Comparison of ENCODE assay signal across 18 mouse cellular contexts in the genomic region with DNA sequence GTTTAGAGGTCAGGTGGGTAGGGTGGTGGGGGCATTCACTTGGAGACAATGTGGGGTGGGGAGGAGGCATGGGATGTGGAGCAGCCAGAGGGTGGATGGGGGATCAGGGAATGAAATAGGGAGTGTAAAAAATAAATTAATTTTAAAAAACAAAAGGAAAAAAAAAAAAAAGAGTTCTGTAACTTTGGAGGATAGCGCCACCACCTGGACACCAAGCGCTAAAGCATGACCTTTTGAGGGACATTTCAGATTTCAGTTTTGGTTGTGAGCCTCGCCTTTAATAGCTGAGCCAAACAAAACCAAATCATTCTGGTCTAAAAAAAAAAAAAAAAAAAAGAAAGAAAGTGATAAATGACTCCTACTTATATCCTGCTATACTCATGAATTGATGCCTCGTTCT.
DNase-seq lines count a peak whose midpoint lies in the region; ATAC-seq and TF ChIP-seq lines count a peak whose summit lies in the region.
"Had no signal": no experiment of that assay in that cellular context is flagged by ENCODE, and none has a peak within 500 bp of the region (broad histone marks: within the 10 kb centered on the region; RNA-seq: fewer than 3 reads in every experiment).

No protein-coding gene starts in this region.

- DNase-seq in adrenal gland, postnatal 14 days: peak; percentile 7
- DNase-seq in adrenal gland, adult 2 months: no peak
- no peak for DNase-seq in liver, embryonic 14.5 days (ENCODE audit: low read depth in 3 of 3, low spot score in 3 of 3)
- no peak for DNase-seq in liver
- peak; percentile 15 for DNase-seq in ES-E14 (ENCODE audit: low read depth, low spot score)
- DNase-seq in induced T-regulatory cell, adult 2 months (ENCODE audit: low read depth): peak; percentile 11
- DNase-seq in gastrocnemius, postnatal 25 days: no peak
- DNase-seq: kidney, postnatal 36 days; left cerebral cortex, postnatal 4 days; lung, postnatal 10 days had no signal

- no peaks in the 10 kb centered on the region for H3K36me3 ChIP-seq in liver, embryonic 14.5 days (replicated peaks; ENCODE audit: control insufficient read depth, insufficient read depth, low read depth)
- H3K36me3 ChIP-seq in ES-E14 (ENCODE audit: control insufficient read depth, insufficient read depth, low read length, poor library complexity, severe bottlenecking): no peaks in the 10 kb centered on the region
- no peaks in the 10 kb centered on the region for H3K36me3 ChIP-seq in hindbrain, embryonic 16.5 days (ENCODE audit: control insufficient read depth, insufficient read depth, low read length)
- H3K36me3 ChIP-seq: embryonic facial prominence, embryonic 15.5 days; forebrain, embryonic 12.5 days; heart, embryonic 15.5 days; hindbrain, embryonic 10.5 days; liver, embryonic 12.5 days had no signal

- no peak overlapping the region for H3K9ac ChIP-seq in liver, embryonic 14.5 days (replicated peaks)
- H3K9ac ChIP-seq in ES-E14 (ENCODE audit: insufficient read depth, low read depth, low read length, poor library complexity, severe bottlenecking): no peak overlapping the region
- H3K9ac ChIP-seq in hindbrain, embryonic 16.5 days (ENCODE audit: low read depth, low read length): no peak overlapping the region
- H3K9ac ChIP-seq: embryonic facial prominence, embryonic 15.5 days; forebrain, embryonic 12.5 days; heart, embryonic 15.5 days; liver, embryonic 12.5 days had no signal

- TF ChIP-seq EP300 in liver, embryonic 14.5 days (IDR thresholded peaks at IDR 0.05; ENCODE audit: low read depth): no peak

- H3K27ac ChIP-seq in liver, embryonic 14.5 days: no peak overlapping the region
- H3K27ac ChIP-seq in ES-E14 (ENCODE audit: insufficient read depth, low read depth, low read length, poor library complexity, severe bottlenecking): no peak overlapping the region
- no peak overlapping the region for H3K27ac ChIP-seq in hindbrain, embryonic 16.5 days (ENCODE audit: low read depth, low read length)
- H3K27ac ChIP-seq: embryonic facial prominence, embryonic 15.5 days; forebrain, embryonic 12.5 days; heart, embryonic 15.5 days; hindbrain, embryonic 10.5 days; liver, embryonic 12.5 days had no signal

- H3K27me3 ChIP-seq in liver, embryonic 14.5 days (ENCODE audit: control insufficient read depth, insufficient read depth, low read length): no peaks in the 10 kb centered on the region
- no peaks in the 10 kb centered on the region for H3K27me3 ChIP-seq in hindbrain, embryonic 16.5 days (replicated peaks; ENCODE audit: control insufficient read depth, insufficient read depth, low read length)
- H3K27me3 ChIP-seq: embryonic facial prominence, embryonic 15.5 days; forebrain, embryonic 12.5 days; heart, embryonic 15.5 days; liver, embryonic 12.5 days; megakaryocyte, embryonic 14.5 days had no signal

- no peak overlapping the region for H3K4me2 ChIP-seq in liver, embryonic 14.5 days (ENCODE audit: low read depth)
- H3K4me2 ChIP-seq in hindbrain, embryonic 16.5 days (ENCODE audit: low read length): no peak overlapping the region
- H3K4me2 ChIP-seq: embryonic facial prominence, embryonic 15.5 days; forebrain, embryonic 12.5 days; heart, embryonic 15.5 days; liver, embryonic 12.5 days had no signal

- in situ Hi-C loops in ES-E14 (cut with MboI; ENCODE audit: low sequenced_read_pairs in 2 of 2, unreplicated experiment in 2 of 2): no loop called here

- 0 out of 2 replicates have a peak, but pooled peaks have one; percentile 8 for TF ChIP-seq CTCF in liver, embryonic 14.5 days (IDR thresholded peaks at IDR 0.05; ENCODE audit: low read depth)

- H3K9me3 ChIP-seq in liver, embryonic 14.5 days (ENCODE audit: control insufficient read depth, low read length): no peaks in the 10 kb centered on the region
- H3K9me3 ChIP-seq in ES-E14 (ENCODE audit: control insufficient read depth, insufficient read depth, low read depth, low read length): no peaks in the 10 kb centered on the region
- H3K9me3 ChIP-seq in hindbrain, embryonic 16.5 days (ENCODE audit: control insufficient read depth, low read length): no peaks in the 10 kb centered on the region
- H3K9me3 ChIP-seq: embryonic facial prominence, embryonic 15.5 days; forebrain, embryonic 12.5 days; heart, embryonic 15.5 days; hindbrain, embryonic 10.5 days; liver, embryonic 12.5 days; megakaryocyte, embryonic 14.5 days had no signal

- H3K4me3 ChIP-seq in liver, embryonic 14.5 days (ENCODE audit: insufficient read depth in 1 of 2, low read depth in 2 of 2, low read length in 2 of 2): no peak overlapping the region
- H3K4me3 ChIP-seq in ES-E14 (ENCODE audit: insufficient read depth in 1 of 2, low read depth in 1 of 2, low read length in 2 of 2, poor library complexity in 1 of 2, severe bottlenecking in 1 of 2): no peak overlapping the region
- H3K4me3 ChIP-seq in hindbrain, embryonic 16.5 days (ENCODE audit: low read length): no peak overlapping the region
- H3K4me3 ChIP-seq: embryonic facial prominence, embryonic 15.5 days; forebrain, embryonic 12.5 days; heart, embryonic 15.5 days; hindbrain, embryonic 10.5 days; liver, embryonic 12.5 days; megakaryocyte, embryonic 14.5 days had no signal

- no peak for ATAC-seq in liver, embryonic 14.5 days (ENCODE audit: insufficient read depth)
- no peak for ATAC-seq in hindbrain, embryonic 16.5 days
- ATAC-seq: intestine, embryonic 16.5 days; liver, embryonic 12.5 days had no signal

- H3K4me1 ChIP-seq in liver, embryonic 14.5 days (replicated peaks; ENCODE audit: control insufficient read depth in 2 of 2, insufficient read depth in 2 of 2, low read length in 1 of 2): no peaks in the 10 kb centered on the region
- no peaks in the 10 kb centered on the region for H3K4me1 ChIP-seq in ES-E14 (ENCODE audit: control insufficient read depth in 2 of 2, insufficient read depth in 2 of 2, low read length in 2 of 2, poor library complexity in 1 of 2)
- no peaks in the 10 kb centered on the region for H3K4me1 ChIP-seq in hindbrain, embryonic 16.5 days (ENCODE audit: control insufficient read depth, insufficient read depth, low read depth, low read length)
- H3K4me1 ChIP-seq: embryonic facial prominence, embryonic 15.5 days; forebrain, embryonic 12.5 days; heart, embryonic 15.5 days; hindbrain, embryonic 10.5 days; liver, embryonic 12.5 days; megakaryocyte, embryonic 14.5 days had no signal

- 50% methylated on average over 4 of the region's 4 CpGs for WGBS in liver, embryonic 14.5 days (ENCODE audit: insufficient replicate concordance)
- WGBS in hindbrain, embryonic 16.5 days: 55% methylated on average over 4 of the region's 4 CpGs

TF ChIP-seq in ES-E14, 5 proteins besides CTCF, POLR2A, EP300 and RAD21:
- TF ChIP-seq ZNF384 (IDR thresholded peaks at IDR 0.05; ENCODE audit: low read depth, low read length): peak; percentile 95
- no peak for TF ChIP-seq MAFK (IDR thresholded peaks at IDR 0.05; ENCODE audit: insufficient read depth, low read depth, low read length)
TF ChIP-seq in ES-E14: peak in this region for 1.

Comparison
In these comparisons a context has a peak if more than half of its experiments do, and no peak if none do; other contexts are left out.
1. DNase-seq: peak in adrenal gland, postnatal 14 days (single experiment), ES-E14 (single experiment) and induced T-regulatory cell, adult 2 months (single experiment); none in adrenal gland, adult 2 months (single experiment), liver, embryonic 14.5 days (0 of 3), liver (single experiment) and gastrocnemius, postnatal 25 days (single experiment).